Mouse (Mus musculus) thymus, postnatal 10 days (tissue): ENCODE data around the gene Izumo1r.
A peak's percentile ranks its signal among the peaks of the same experiment; 100 is the strongest.

Experiments
- DNase-seq, 2 experiments: peaks; one replicate each; pipeline ENCODE4 v3.0.0; 2021; ENCODE audit warnings: low spot score in 2 of 2

The Izumo1r gene

GRCm38 (mm10) chr9:14904741-14905475 lies 1.2 kb upstream of the Izumo1r start:
- DNase-seq: peak; percentile 44 to 67

GRCm38 (mm10) chr9:14903006-14903405 lies 743 bp downstream of the Izumo1r start:
- DNase-seq: peak in 1 of 2 experiments; percentile 20

- peak in 1 of 2 experiments; percentile 15 for DNase-seq
Measured at GRCm38 (mm10) chr9:14902416-14902815, 1.3 kb downstream of the Izumo1r start.

GRCm38 (mm10) chr9:14901757-14902156 lies 2.0 kb downstream of the Izumo1r start:
- DNase-seq: no peak

- no peak for DNase-seq
Measured at GRCm38 (mm10) chr9:14897102-14897501, 6.6 kb downstream of the Izumo1r start.

GRCm38 (mm10) chr9:14895237-14895835 lies 8.4 kb downstream of the Izumo1r start:
- no peak for DNase-seq

- no peak for DNase-seq
Measured at GRCm38 (mm10) chr9:14894628-14895027, 9.1 kb downstream of the Izumo1r start.

- DNase-seq: no peak
Measured at GRCm38 (mm10) chr9:14893388-14893787, 10.4 kb downstream of the Izumo1r start.

GRCm38 (mm10) chr9:14891891-14892290 lies 11.9 kb downstream of the Izumo1r start:
- no peak for DNase-seq

GRCm38 (mm10) chr9:14890699-14891098 lies 13.1 kb downstream of the Izumo1r start:
- no peak for DNase-seq

- DNase-seq: no peak
Measured at GRCm38 (mm10) chr9:14888671-14889070, 15.1 kb downstream of the Izumo1r start.

- no peak for DNase-seq
Measured at GRCm38 (mm10) chr9:14887787-14888382, 15.9 kb downstream of the Izumo1r start.

- DNase-seq: no peak
Measured at GRCm38 (mm10) chr9:14885954-14886353, 17.8 kb downstream of the Izumo1r start.

- peak; percentile 39 to 56 for DNase-seq
Measured at GRCm38 (mm10) chr9:14885151-14885550, 18.6 kb downstream of the Izumo1r start.

- no peak for DNase-seq
Measured at GRCm38 (mm10) chr9:14884641-14885040, 19.1 kb downstream of the Izumo1r start.

- DNase-seq: peak; percentile 25 to 39
Measured at GRCm38 (mm10) chr9:14876566-14876965, 27.2 kb downstream of the Izumo1r start.

- DNase-seq: no peak
Measured at GRCm38 (mm10) chr9:14875743-14876507, 27.8 kb downstream of the Izumo1r start.

- DNase-seq: no peak
Measured at GRCm38 (mm10) chr9:14872181-14872930, 31.4 kb downstream of the Izumo1r start.

GRCm38 (mm10) chr9:14871536-14871935 lies 32.2 kb downstream of the Izumo1r start:
- no peak for DNase-seq

- DNase-seq: no peak
Measured at GRCm38 (mm10) chr9:14870802-14871201, 32.9 kb downstream of the Izumo1r start.

- no peak for DNase-seq
Measured at GRCm38 (mm10) chr9:14870377-14870776, 33.4 kb downstream of the Izumo1r start.
